Mouse (Mus musculus): ENCODE results near the gene Slitrk4. TPM values are rescaled to one million over a fixed set of nuclear protein-coding genes. Genes with fewer than 3 reads are reported as not detected.

Gene Slitrk4
- polyA plus RNA-seq, 2 experiments: 0.01 to 0.04 TPM

- no peak for DNase-seq (ENCODE audit: low read depth in 3 of 3, low spot score in 3 of 3)
- Histone ChIP-seq H3K36me3 (replicated peaks; ENCODE audit: control insufficient read depth, insufficient read depth, low read depth) (no peaks in the 10 kb centered on the region), H3K27ac (no peak overlapping the region), H3K4me1 (replicated peaks; ENCODE audit: control insufficient read depth in 2 of 2, insufficient read depth in 2 of 2, low read length in 1 of 2) (no peaks in the 10 kb centered on the region), H3K9me3 (ENCODE audit: control insufficient read depth, low read length) (no peaks in the 10 kb centered on the region), H3K4me3 (ENCODE audit: insufficient read depth in 1 of 2, low read depth in 2 of 2, low read length in 2 of 2) (no peak overlapping the region), H3K27me3 (ENCODE audit: control insufficient read depth, insufficient read depth, low read length) (no peaks in the 10 kb centered on the region), H3K9ac (replicated peaks) (no peak overlapping the region), H3K4me2 (ENCODE audit: low read depth) (no peak overlapping the region)
- TF ChIP-seq CTCF (IDR thresholded peaks at IDR 0.05; ENCODE audit: low read depth) (no peak), EP300 (IDR thresholded peaks at IDR 0.05; ENCODE audit: low read depth) (no peak)
- 5% methylated on average over 35 of the region's 41 CpGs for whole genome bisulfite sequencing (ENCODE audit: insufficient replicate concordance)
- ATAC-seq (ENCODE audit: insufficient read depth): no peak
Observed at GRCm38 (mm10) chrX:64275501-64276289, 1.1 kb downstream of the Slitrk4 start.

DNA sequence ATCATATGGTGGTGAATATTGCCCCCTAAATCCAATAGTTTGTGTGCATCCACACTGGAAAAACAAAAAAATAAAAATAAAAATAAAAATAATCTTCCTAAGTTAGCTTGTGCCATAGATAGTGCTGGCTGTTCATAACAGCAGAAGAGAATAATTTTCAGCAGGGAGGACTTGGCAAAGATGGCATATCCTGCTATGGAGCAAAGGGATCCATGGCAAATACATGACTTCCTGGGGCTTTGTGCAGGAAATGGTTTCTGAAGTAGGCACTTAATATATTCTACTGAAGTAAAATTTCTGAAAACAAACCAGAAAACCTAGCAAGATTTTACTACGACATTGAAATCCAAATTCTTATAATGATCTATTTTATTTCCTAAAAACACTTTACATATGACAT, 13.3 kb downstream of the Slitrk4 start:
- Histone ChIP-seq H3K27me3 (ENCODE audit: control insufficient read depth, insufficient read depth, low read length) (no peaks in the 10 kb centered on the region), H3K27ac (no peak overlapping the region), H3K4me1 (replicated peaks; ENCODE audit: control insufficient read depth in 2 of 2, insufficient read depth in 2 of 2, low read length in 1 of 2) (no peaks in the 10 kb centered on the region), H3K36me3 (replicated peaks; ENCODE audit: control insufficient read depth, insufficient read depth, low read depth) (no peaks in the 10 kb centered on the region), H3K9me3 (ENCODE audit: control insufficient read depth, low read length) (no peaks in the 10 kb centered on the region), H3K9ac (replicated peaks) (no peak overlapping the region), H3K4me2 (ENCODE audit: low read depth) (no peak overlapping the region), H3K4me3 (ENCODE audit: insufficient read depth in 1 of 2, low read depth in 2 of 2, low read length in 2 of 2) (no peak overlapping the region)
- ATAC-seq (ENCODE audit: insufficient read depth): no peak
- TF ChIP-seq CTCF (IDR thresholded peaks at IDR 0.05; ENCODE audit: low read depth): no peak
- WGBS (ENCODE audit: insufficient replicate concordance): 56% methylated on average over 1 of the region's 1 CpGs
- DNase-seq (ENCODE audit: low read depth in 3 of 3, low spot score in 3 of 3): no peak

Other genes starting within 250 kb of the Slitrk4 start
- not detected in 2 replicates for gene Gm6760, start 124.8 kb downstream of the Slitrk4 start, polyA plus RNA-seq (2012; rRNA removed)
- not detected in 2 replicates for gene Gm6760, start 124.8 kb downstream of the Slitrk4 start, polyA plus RNA-seq (2014; fragmentation: Nextera tagmentation; extraction: Ambion mirVana)
- not detected in 2 replicates for gene 3830417A13Rik, start 103.4 kb downstream of the Slitrk4 start, polyA plus RNA-seq (2012; rRNA removed)
- gene 3830417A13Rik, start 103.4 kb downstream of the Slitrk4 start, polyA plus RNA-seq (2014; fragmentation: Nextera tagmentation; extraction: Ambion mirVana): not detected in 2 replicates

All from liver, embryonic 14.5 days (tissue).